Mouse (Mus musculus) lung, postnatal 14 days (tissue): ENCODE measurements at regions not wholly inside any gene's neighbourhood (a gene's known extent, or its start where the extent isn't known, plus 50 kb on each side); places are given as distances from the start of the nearest gene placed in this dataset.

ENCODE experiments used
- DNase-seq: peaks from one replicate; pipeline ENCODE4 v3.0.0; 2021

DNA sequence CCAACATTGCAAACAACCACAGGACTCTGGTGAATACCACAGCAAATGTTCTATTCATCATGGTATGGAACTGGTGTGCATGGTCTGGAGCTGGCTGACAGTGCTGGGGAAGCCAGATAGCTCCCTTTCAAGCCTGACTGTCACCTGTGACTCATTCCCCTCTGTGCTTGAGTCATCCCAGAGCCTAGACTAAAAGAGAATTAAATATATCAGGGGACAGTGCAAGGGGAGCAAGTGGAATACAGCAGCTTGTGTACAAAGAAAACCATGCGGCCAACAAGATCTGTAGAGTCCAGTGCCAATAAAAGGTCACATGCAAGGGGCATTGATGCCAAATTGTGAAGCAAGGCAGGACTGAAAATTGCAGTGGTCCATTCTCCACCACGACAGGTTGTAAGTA lies 117.7 kb downstream of the Pah start:
- DNase-seq, result no peak

DNA sequence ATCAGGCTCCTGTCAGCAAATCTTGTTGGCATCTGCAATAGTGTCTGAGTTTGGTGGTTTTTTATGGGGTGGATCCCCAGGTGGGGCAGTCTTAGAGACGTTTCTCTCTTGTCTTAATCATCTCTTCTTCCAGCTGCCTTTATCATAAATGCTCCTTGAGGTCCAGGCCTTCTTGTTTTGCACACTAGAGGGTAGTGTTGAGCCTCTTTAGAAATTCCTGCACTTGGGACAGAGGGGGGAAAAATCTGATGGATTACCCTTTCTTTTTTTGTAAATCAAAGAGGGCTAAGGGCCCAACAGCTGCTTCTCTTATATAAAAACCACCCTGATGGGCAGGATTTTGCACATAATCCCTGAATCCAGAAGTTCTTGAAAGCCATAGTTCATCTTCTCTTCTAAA lies 127.5 kb downstream of the Pah start:
- DNase-seq, result peak; percentile 33

DNA sequence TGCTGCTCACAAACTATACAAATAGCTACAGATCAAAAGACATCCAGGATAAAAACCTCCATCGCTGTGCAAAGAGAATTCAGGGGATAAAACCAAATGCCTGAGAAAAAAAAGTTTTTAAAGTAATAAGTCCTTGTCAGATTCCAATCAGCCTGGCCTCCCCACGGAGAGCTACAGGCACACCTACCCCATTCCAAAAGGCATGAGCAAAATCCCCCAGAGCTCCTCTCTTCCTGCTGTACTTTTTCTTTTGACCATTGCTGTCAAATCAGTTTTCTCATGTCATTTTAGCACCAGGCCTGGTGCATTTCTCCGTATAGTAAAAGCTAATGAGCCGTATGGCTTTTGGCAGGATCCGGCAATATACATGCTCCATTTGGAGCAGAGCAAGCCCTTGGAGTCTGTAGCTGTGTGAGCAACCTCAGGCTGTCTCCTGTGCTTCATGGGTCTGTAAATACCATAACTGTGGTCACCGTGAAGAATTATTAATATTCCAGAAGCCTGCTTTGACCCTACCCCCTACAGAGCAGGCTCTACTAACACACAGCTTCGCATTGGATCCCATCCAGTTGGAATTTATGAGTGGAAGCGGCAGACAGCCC lies 130.6 kb downstream of the Pah start:
- DNase-seq, result no peak

DNA sequence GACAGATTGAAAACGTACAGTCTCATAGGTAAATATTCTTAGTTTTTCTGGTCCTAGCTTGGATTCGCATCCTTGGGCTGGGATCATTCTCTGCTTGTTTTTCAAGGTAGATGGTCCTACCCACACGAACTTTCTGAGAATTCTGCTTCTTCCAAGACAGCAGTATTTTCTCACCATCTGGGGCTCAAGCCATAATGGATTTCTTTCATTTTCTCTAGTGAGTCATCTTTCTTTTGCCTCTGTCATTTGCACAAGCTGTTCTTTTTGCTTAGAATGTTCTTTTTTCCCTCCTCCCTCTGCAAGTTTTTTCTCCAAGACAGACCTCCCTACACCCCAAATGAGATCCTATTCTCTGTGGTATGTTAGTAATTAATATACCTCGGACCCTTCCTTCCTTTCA lies 132.5 kb downstream of the Pah start:
- DNase-seq, result no peak

DNA sequence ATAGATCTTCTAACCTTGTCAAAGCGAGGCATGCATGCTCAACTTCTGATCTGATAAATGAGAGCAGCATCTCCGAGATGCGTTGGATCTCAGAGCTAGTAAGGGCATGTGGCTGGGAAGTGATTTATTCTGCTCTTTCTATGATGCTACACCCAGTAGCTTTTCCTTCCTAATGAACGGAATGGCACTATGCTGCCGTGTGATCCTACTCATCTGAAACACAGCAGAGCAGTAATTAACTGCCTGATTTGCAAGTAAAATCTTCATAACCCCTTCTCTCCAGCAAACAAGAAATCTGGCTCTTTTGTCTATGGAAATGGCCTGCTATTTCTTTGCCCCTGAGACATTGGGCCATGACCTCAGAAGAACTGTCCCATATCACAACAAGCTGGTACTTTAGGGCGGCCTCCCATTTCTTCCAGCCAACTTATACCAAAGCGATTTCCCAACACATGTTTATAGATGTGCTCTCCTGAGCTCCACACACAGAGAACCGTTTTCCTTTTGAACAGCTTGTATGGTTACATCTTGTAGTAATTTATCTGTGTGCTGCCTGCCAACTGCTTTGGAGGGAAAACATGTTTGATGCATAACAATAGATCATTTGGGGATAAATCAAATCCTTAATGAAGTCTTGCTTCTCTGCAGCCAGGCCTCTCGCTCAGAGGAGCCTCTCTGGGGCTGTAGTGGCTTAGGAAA lies 144.6 kb downstream of the Pah start:
- no peak for DNase-seq

DNA sequence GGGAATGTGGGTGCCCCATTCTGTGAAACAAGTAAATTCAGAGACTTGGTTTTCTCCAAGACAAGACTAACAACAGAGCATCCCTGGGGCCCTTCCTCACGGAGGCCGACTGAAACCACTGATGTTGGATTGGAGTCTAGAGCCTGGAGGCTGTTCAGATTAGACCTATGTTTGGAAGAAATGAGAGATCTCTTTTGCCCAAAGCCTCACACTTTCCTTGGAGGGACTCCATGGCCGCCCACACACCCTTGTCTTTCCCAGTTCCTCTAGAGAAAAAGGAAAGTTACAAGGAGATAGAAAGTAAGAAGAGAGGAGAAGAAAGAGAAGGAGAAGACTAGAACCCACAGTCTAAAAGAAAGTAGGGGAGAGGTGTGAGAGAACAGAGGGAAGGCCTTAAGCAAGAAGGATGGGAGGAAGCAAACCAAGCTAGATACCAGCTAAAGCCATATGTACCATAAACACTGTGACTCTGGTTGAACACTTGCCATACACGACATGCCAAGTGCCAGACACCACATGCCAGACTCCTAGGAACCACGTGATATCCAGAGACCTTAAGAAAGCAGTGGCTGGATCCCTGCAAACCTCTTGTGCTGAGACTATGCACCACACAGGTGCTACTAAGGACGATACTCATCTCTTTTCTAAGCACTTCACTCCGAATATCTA lies 145.3 kb downstream of the Pah start:
- DNase-seq, result peak; percentile 12

DNA sequence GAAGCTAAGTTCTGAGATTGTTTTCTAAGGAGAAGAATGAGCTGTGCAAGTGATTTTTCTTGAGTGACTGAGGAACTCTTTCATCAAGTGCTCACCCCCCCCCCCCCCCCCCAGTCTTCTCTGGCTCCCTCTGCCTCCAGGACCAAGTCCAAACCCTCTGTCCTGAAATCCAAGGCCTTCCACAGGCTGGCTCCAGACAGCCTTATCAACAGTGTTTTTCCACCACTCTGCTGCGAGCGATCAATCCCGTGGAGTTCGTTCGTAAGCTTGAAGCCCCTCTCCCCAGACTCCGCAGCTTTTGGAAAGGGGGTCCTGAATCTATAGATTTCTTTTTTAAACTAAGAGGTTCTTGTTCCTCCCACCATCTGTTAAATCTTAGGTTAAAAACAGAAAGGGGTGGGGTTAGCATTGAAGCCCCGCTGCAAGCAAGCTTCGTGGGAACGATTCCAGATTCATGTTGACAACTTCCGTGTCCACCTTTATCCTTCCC lies 146.1 kb downstream of the Pah start:
- peak; percentile 13 for DNase-seq

DNA sequence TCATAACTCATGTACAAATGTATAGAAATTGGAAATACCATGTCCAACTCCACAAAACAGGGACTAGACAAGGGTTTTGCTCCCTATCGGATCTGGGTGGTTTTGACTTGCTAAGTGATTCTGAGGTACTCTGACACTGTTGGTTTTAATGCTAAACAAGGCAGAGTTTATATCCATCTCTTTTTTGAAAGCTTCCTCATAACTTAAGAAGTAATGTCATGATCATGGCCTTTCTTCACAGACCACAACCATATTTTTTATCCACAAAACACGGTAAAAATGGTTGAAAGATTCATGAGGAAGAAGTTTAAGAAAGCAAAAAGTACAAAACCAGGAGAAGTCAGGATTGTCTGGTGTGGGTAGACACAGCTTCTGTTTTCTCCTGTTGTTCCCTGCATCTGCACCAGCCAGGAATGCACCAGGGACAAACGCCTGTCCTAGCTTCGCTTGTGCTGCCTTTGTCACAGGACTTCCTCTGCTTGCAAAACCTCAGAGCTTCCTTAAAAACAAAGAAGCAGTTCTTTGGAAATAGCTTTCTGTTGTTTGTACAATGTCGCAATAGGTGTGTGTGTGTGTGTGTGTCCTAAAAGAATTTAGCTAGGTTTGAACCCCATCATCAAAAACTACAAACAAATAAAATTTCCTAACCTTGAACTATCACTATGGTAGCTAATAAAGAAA lies 153.3 kb downstream of the Pah start:
- peak; percentile 6 for DNase-seq

DNA sequence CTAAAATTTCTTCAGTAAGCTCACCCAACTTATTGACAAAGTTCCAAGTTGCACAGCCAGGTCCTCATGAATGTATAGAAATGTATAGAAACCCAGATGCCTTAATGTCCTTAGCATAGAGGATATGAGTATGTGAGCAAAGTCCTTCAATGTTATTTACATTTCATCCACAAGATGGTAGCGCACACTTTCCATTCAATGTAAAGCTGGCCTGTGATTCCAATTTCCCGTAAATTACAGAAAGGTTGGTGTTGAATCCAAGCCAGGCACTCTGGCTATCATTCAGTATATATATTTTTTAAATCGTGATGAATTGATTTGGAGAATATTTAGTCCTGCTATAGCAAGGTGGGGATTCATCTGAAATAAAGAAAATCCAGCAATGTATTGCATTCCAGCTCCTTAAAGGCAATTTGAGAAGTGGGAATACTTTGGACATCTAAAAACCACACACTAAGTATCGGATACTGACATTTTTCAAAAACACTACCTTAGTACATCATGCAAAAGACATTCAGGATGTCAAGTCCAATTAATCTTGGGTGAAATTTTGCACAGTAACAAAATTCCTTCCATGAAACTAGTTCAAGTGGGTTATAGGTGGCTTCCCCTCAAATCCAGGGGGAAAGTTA lies 154.6 kb downstream of the Pah start:
- DNase-seq, result no peak

DNA sequence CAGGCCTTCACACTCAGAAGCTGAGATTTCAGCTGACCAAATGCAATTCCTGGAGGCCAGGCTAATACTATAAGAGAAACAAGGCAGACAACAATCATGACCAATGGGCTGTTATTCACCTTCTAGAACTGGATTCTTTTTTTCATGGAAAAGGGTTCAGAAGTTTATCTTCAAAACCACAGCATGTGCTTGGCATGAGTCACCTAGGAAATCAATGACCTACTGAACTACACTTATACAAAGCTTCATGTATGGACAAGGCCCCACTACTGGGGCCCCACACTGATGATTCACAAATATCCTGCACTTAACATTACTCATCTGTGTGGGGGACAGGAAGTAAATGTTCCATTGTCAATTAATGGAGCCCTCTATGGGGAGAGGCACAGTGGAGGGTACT lies 157.4 kb downstream of the Pah start:
- DNase-seq, result no peak

DNA sequence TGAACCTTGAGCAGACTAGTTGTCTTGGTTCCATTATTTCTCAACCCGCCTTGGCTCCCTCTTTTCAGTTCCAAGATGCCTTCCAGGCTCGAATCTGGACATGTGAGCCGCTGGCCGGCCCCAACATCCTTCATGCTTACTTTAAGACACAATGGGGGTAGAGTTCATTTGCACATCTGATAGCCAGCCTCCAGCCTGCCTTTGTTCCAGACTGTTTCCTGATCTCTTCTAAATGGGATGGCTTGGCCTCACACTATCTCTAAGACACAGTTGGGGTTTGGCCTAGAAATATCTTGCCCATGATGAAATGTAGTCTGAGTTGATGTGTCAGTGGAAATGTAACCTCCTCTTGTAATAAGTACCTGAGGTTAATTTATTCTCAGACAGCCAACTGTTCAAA lies 164.7 kb downstream of the Pah start:
- DNase-seq, result no peak

DNA sequence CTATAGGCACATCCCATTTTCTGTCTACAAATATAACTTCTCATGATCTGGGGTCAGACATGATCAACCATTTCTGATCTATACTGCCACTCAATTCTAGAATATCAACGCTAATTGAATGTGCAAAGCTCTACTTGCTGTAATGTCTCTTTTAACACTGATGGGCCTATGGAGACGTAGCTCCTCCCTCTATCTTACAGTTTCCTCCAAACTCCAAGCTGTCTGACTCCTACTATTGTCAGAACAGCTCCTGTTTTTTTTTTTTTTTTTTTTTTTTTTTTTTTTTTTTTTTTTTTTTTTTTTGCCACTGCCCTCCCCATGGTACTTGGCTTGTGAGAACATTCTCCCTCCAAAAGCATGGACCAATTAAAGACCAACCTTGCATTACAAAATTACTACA lies 165.2 kb downstream of the Pah start:
- no peak for DNase-seq

DNA sequence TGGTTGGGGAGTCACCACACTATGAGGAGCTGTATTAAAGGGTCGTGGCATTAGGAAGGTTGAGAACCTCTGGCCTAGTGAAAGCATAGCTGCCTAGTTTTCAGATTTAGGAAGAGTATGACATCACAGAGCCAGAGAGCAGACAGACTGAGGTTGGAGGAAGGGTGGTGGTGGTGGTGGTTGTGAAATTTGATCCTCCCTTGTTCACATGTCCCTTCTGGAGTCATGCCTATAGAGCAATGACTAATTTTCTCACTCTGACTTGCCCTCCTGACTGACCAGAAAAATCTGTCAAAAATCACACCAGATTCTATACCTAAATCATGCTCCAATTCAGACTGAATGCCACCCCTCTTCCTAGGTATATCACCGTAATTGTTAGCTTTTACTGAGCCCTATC lies 166.2 kb downstream of the Pah start:
- DNase-seq, result no peak

DNA sequence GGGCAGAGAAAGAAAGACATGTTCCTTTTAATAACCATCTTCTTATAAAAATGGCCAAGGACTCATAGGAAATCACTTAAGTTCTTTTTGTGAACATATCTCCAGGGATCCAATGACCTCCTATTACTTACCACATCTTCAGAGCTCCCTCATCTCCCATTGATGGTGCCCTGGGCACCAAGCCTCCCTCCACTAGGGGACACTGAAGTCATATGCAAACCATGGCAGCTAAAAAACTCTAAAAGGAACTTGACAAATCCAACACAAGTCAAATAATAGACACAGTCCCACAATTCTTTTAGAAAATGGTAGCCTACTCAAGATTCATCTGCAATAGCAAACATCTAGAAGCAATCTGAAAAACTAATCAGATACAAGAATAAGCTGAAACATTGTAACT lies 167.2 kb upstream of the Igf1 start:
- no peak for DNase-seq

DNA sequence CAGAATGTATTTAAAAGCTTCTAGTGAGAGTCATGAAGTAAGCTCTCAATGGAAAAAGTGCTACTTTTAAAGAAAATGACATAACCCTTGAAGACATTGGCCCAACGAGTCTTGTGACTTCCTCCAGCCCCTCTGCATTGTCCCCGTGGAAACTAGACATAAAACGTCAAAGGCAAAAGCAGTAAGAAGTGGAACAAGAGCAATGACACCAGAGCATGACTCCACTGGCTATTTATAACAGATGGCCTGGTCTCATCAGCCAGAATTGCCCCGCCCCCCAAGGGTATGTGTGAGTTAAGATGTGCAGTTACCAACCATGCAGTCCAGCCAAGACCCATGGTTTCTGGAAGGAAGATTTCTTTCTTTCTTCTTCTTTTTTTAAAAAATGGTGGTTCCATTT lies 161.6 kb upstream of the Igf1 start:
- DNase-seq, result no peak

DNA sequence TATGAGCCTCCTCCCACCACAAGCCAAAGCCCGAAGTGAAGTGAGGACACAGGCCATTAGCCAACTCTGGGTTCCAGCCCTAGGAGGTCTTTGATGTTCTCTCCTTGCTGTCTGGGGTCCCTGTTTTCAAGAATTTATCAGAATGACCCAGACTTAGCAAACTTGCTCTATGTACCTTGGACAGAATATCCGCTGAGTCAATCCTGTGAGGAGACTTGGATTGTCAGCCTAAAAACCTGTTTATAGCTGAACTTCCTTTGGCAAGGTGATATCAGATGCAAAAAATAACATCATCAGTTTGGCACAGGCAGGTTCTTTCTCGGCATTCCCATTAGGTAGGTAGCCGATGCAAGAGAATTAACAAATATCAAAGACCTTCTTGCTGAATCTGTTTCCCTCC lies 146.9 kb upstream of the Igf1 start:
- no peak for DNase-seq

DNA sequence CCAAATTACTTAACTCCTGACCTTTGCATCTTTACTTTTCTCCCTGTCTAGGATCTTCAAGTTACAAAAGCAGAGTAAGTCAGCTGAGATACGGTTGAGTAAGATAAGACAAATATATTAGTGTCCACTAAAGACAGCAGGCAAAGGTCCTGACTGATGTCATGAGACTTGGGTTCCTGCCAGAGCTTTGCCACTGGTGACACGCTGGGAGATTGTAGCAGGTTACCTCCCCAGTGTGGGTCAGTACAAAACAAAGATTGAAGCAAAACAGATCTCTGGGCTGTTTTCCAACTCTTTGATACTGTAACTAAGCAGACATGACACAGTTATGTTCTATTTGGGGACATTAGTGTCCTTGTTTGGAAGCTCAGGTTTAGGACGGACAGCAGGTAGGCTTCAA lies 146.3 kb upstream of the Igf1 start:
- DNase-seq, result no peak

DNA sequence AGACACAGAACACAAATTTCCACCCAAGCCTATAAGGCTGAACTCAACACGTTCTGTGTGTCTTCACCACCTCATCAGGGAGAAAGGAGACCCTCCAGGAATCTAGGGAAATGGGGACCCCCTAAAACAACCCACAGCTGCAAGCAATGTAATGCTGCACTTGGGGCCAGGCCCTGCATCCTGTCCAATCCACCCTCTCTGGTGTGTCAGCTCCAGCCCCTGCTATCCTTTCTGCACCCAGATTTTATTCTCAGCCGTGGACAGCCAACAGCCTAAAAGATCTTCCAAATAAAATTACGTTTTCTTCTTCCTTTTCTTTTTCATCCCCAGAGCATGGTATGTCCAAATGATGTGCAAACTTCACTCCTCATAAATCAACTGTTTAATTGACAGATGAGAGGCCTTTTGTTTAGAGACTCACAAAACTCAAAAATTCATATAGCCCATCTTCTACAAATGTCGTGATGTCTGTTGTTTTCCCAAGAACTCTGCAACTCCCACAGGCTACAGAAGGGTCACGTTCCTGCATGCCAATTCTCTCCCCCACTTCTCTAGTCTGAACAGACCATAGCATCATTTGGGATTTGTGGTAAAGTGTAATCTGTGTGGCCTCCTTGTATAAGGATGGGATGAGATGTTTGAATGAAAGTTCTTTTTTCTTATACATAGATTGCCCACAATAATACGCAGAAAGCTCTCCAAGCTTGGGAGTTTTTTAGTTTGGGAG lies 142.0 kb upstream of the Igf1 start:
- DNase-seq, result no peak

DNA sequence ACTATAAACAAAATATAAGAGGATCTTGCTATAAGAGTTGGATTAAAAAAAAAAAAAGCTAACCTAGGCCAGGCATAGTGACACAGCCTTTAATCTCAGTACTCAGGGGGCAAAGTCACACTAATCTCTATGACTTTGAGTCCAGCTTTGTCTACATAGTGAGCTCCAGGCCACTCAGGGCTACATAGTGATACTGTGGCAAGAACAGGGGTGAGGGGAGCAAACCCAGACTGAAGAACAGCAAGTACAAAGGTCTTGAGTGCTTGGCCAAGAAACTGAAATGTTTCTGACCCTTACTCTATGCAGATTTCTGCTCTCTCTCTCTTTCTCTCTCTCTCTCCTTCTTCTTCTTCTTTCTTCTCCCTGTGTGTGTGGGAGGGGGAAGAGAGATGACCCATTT lies 140.9 kb upstream of the Igf1 start:
- no peak for DNase-seq

DNA sequence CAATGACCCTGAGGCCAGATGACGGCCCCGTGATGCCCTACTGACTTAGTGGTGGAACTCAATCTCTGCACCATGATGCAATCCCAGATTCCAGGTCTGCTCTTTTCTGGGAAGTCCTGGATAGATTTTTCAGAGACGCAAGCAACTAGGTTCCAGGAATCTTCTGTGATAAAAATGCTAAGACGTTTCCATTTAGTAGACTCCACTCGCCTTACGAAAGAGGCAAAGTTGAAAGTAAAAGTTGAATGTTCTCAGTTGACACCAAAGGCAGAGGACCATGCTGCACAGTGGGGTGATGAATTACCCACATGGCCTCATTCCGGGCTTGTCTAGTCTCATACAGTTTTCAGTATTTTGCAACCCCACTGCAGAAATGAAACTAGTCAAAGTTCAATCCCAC lies 139.6 kb upstream of the Igf1 start:
- peak; percentile 4 for DNase-seq

DNA sequence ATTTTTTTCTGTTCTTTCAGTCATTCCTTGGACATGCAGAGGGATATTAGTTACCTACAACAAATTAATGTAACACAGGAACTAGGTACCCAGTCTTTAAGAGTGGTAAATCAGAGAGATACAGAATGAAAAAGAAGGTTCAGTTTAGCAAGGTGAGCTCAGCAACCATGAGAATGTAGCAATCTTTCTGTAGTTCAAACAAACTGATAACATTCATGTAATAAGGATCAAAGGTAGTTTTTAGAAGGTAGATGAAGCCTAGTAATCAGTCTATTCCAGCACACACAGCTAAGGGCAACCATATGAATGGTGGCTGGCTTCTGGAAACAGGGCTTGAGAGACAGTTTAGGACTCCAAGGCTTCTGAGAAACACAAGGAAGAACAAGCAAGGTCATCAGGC lies 138.1 kb upstream of the Igf1 start:
- DNase-seq, result no peak

DNA sequence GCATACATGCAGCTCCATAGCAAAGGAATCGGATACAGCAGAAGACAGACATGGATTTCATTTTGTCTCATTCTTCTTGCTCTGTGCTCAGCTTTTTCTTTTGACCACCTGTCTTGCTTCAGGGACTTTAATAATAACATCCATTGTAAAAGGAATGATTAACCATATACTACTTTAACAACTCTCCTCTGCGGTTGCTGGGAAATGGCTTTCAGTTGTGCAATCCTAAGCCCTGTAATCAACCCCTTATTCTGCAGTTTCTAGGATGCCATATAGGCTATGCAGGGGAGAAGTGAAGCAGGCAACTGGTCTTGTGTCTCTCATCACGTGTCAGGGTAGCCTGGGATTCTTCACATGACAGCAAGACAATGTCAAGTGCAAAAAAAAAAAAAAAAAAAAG lies 135.8 kb upstream of the Igf1 start:
- no peak for DNase-seq

DNA sequence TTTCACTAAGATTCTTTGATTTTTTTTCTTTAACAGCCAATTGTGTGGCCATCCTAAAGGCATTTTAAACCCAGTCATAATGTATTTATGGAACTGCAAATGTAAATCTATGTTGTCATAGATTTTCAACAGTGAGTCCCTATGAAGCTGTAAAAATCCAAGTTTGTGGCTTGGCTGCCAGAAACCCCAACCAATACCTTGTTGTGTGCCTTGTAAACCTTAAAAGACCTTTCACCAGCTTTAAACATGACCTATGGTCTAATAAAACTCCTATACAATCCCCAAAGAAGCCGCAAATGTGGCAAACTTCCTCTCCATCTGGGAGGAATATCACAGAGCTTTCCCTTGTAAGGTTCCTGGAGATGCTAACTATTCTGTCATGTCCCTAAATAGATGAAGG lies 125.4 kb upstream of the Igf1 start:
- DNase-seq, result no peak
